Mouse (Mus musculus): ENCODE measurements around the gene Calcb.
"Not testable (repeated sequence)": the region's sequence is repeated elsewhere in the genome, so short reads cannot be mapped to it uniquely, and the experiment has no call there.

The Calcb gene

GRCm38 (mm10) chr7:114718300-114718699, at the start of gene Calcb:
Calcb (plus strand) TSS chr7:114718643.
- no peak for DNase-seq

- no peak for DNase-seq
Measured at GRCm38 (mm10) chr7:114671405-114671804, 47.0 kb upstream of the Calcb start.

- DNase-seq = no peak
Measured at GRCm38 (mm10) chr7:114672697-114673096, 45.7 kb upstream of the Calcb start.

GRCm38 (mm10) chr7:114692339-114692738, 26.1 kb upstream of the Calcb start:
- DNase-seq = peak in 1 of 2 experiments; percentile 2

GRCm38 (mm10) chr7:114700871-114701270, 17.6 kb upstream of the Calcb start:
- no peak for DNase-seq

GRCm38 (mm10) chr7:114706716-114707115, 11.7 kb upstream of the Calcb start:
- no peak for DNase-seq

- no peak for DNase-seq
Measured at GRCm38 (mm10) chr7:114707398-114707797, 11.0 kb upstream of the Calcb start.

- no peak for DNase-seq
Measured at GRCm38 (mm10) chr7:114710419-114710818, 8.0 kb upstream of the Calcb start.

- DNase-seq = no peak
Measured at GRCm38 (mm10) chr7:114712523-114712922, 5.9 kb upstream of the Calcb start.

- peak; percentile 59 to 61 for DNase-seq
Measured at GRCm38 (mm10) chr7:114719381-114720131, 1.1 kb downstream of the Calcb start.

GRCm38 (mm10) chr7:114729696-114730095, 11.3 kb downstream of the Calcb start:
- peak in 1 of 2 experiments; percentile 20 for DNase-seq

- no peak for DNase-seq
Measured at GRCm38 (mm10) chr7:114731175-114731574, 12.7 kb downstream of the Calcb start.

- not testable (repeated sequence) for DNase-seq
Measured at GRCm38 (mm10) chr7:114731700-114732099, 13.3 kb downstream of the Calcb start.

- no peak for DNase-seq
Measured at GRCm38 (mm10) chr7:114736256-114736655, 17.8 kb downstream of the Calcb start.

- DNase-seq = no peak
Measured at GRCm38 (mm10) chr7:114738166-114738565, 19.7 kb downstream of the Calcb start.

- DNase-seq = peak; percentile 49 to 58
Measured at GRCm38 (mm10) chr7:114740360-114741165, 22.1 kb downstream of the Calcb start.

GRCm38 (mm10) chr7:114743022-114743780, 24.8 kb downstream of the Calcb start, which contains the start of gene Insc:
Insc (plus strand) TSS chr7:114743694.
- no peak for DNase-seq

GRCm38 (mm10) chr7:114744639-114745245, 26.3 kb downstream of the Calcb start:
- DNase-seq = no peak

GRCm38 (mm10) chr7:114745481-114746271, 27.2 kb downstream of the Calcb start:
- DNase-seq = peak; percentile 45 to 52

GRCm38 (mm10) chr7:114747596-114747995, 29.2 kb downstream of the Calcb start:
- no peak for DNase-seq

- no peak for DNase-seq
Measured at GRCm38 (mm10) chr7:114748239-114748638, 29.8 kb downstream of the Calcb start.

- DNase-seq = no peak
Measured at GRCm38 (mm10) chr7:114753471-114753870, 35.0 kb downstream of the Calcb start.
